Mouse (Mus musculus) small intestine, adult 2 months (tissue): ENCODE results near the gene Fsd2.

Source experiments
- CTCF ChIP-seq: fragments of 200-500 bp; IDR thresholded peaks from 2 replicates; pipeline ENCODE4 v1.5.1; 2012; ENCODE audit warnings: low read depth, mild to moderate bottlenecking, control low read depth, inconsistent platforms, low read length, moderate library complexity, mixed read lengths; ENCODE audit not compliant: insufficient replicate concordance, insufficient read length; ENCODE audit errors: extremely low read depth
- POLR2A ChIP-seq: fragments of 200-500 bp; IDR thresholded peaks from 2 replicates; pipeline ENCODE4 v1.6.1; 2012; ENCODE audit warnings: low read depth, mild to moderate bottlenecking, control low read depth, inconsistent platforms, low read length, moderate library complexity

DNA sequence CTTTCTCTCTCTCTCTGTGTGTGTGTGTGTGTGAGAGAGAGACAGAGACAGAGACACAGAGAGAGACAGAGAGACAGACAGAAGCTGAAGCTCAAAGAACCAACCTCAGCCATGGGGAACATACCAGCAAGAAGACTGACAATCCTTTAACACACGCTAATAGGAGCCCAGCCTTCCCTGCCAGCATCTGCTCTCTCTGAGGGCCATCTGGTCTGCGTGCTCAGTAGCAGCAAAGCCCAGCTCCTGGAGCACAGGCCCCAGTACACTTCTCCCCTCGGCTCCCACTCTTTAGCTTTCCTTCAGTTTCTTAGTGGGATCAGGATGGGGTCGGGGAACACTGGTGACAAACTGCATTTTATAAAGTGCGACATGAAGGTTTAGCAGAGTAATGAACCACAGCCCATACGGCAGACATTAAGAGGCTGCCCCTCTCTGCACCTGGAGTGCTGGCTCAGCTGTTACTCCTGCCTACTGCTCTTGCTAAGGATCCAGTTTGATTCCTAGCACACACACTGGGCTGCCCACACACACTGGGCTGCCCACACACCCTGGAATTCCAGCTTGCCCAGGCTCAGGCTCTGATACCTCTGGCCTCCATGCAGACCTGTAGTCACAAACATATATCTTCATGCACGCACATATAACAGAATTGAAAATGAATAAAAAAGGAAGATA, 1.2 kb downstream of the Fsd2 start:
- TF ChIP-seq CTCF, result no peak
- no peak for TF ChIP-seq POLR2A
